Mouse (Mus musculus) midbrain, postnatal 0 days (tissue): ENCODE results near the gene Wrap53. TPM values are rescaled to one million over a fixed set of nuclear protein-coding genes. Genes with fewer than 3 reads are reported as not detected.

ENCODE experiments used
- ATAC-seq: fragments of 200-750 bp; cut with Nextera tagmentation; 2 replicates; pipeline ENCODE4 v1.8.0; 2017; ENCODE audit warnings: moderate number of reproducible peaks, mild to moderate bottlenecking, moderate TSS enrichment, moderate library complexity; ENCODE audit not compliant: low FRiP score
- DNase-seq: peaks from one replicate; pipeline ENCODE4 v3.0.0-alpha.2; 2015; ENCODE audit warnings: low spot score
- H3K27ac ChIP-seq: fragments of 300-500 bp; sonication (generic); 2 replicates; pipeline ENCODE4 v1.5.1; 2014; ENCODE audit warnings: low read depth, mild to moderate bottlenecking, low read length, mixed read lengths
- H3K27me3 ChIP-seq: fragments of 300-500 bp; sonication (generic); 2 replicates; pipeline ENCODE4 v1.6.1; 2014; ENCODE audit warnings: low read length, control low read depth, mixed read lengths; ENCODE audit not compliant: insufficient read depth
- H3K36me3 ChIP-seq: fragments of 300-500 bp; sonication (generic); 2 replicates; pipeline ENCODE4 v1.6.1; 2014; ENCODE audit warnings: low read length, control low read depth, mixed read lengths; ENCODE audit not compliant: insufficient read depth
- H3K4me1 ChIP-seq: fragments of 300-500 bp; sonication (generic); 2 replicates; pipeline ENCODE4 v1.6.1; 2014; ENCODE audit warnings: mild to moderate bottlenecking, control low read depth, antibody characterized with exemption, low read length, mixed read lengths; ENCODE audit not compliant: insufficient read depth
- H3K4me2 ChIP-seq: fragments of 300-500 bp; sonication (generic); 2 replicates; pipeline ENCODE4 v1.6.1; 2014; ENCODE audit warnings: low read depth, mild to moderate bottlenecking, low read length, mixed read lengths; ENCODE audit not compliant: poor library complexity, severe bottlenecking
- H3K4me3 ChIP-seq: fragments of 300-500 bp; sonication (generic); 2 replicates; pipeline ENCODE4 v1.5.1; 2014; ENCODE audit warnings: low read depth, mild to moderate bottlenecking, low read length, moderate library complexity
- H3K9ac ChIP-seq: fragments of 300-500 bp; sonication (generic); replicated peaks from 2 replicates; pipeline ENCODE4 v1.6.1; 2014; ENCODE audit warnings: mild to moderate bottlenecking, low read length, moderate library complexity, mixed read lengths; ENCODE audit not compliant: poor library complexity, severe bottlenecking
- H3K9me3 ChIP-seq: fragments of 300-500 bp; sonication (generic); 2 replicates; pipeline ENCODE4 v1.6.1; 2016; ENCODE audit warnings: low read length, control low read depth
- CTCF ChIP-seq: IDR thresholded peaks from 2 replicates; pipeline ENCODE4 v1.5.1; 2016; ENCODE audit warnings: antibody characterized with exemption, mild to moderate bottlenecking
- WGBS: fragments of 180-500 bp; shearing (Covaris S2); extraction: QIAGEN DNeasy Blood & Tissue Kit; methylation state at CpG from one replicate; pipeline ENCODE4 v1.1.7; 2014; 5-methylcytosine and 5-hydroxymethylcytosine counted together
- polyA plus RNA-seq: library from polyadenylated mRNA; unstranded; fragments of >200 nt; fragmentation: Nextera tagmentation; extraction: Ambion mirVana; gene quantifications from 2 replicates; pipeline ENCODE4 v1.2.1, GENCODE M21; 2015
- total RNA-seq: library from RNA; depleted of rRNA; stranded (reverse); fragments of >200 nt; gene quantifications from 2 replicates; pipeline ENCODE4 v1.2.3, GENCODE M21; 2014

Gene Wrap53
- total and polyA plus RNA-seq, 2 experiments from 2014 or later, result 14.2 to 15.7 TPM

DNA sequence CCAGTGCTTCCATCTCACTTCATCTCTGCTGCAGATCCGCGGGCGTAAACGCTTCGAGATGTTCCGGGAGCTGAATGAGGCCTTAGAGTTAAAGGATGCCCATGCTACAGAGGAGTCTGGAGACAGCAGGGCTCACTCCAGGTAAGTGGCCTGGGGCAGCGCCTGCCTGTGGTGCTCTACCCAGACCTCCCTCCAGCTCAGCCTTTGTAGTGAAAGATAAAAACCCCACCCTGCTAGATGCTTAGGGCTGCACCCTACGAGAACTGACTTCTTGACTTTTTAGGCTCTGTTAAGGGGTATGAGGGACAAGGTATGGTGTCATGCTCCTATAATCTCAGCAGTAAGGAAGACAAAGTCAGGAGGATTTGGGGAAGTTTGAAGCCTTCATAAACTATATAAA, 10.6 kb upstream of the Wrap53 start:
- DNase-seq, result no peak
- Histone ChIP-seq H3K9me3 (no peaks in the 10 kb centered on the region), H3K36me3 (peaks cover 41% of the 10 kb centered on the region), H3K27me3 (no peaks in the 10 kb centered on the region), H3K27ac (no peak overlapping the region), H3K9ac (no peak overlapping the region), H3K4me3 (no peak overlapping the region), H3K4me1 (no peaks in the 10 kb centered on the region), H3K4me2 (no peak overlapping the region)
- TF ChIP-seq CTCF, result no peak
- no peak for ATAC-seq
- 95% methylated on average over 8 of the region's 8 CpGs for whole genome bisulfite sequencing

DNA sequence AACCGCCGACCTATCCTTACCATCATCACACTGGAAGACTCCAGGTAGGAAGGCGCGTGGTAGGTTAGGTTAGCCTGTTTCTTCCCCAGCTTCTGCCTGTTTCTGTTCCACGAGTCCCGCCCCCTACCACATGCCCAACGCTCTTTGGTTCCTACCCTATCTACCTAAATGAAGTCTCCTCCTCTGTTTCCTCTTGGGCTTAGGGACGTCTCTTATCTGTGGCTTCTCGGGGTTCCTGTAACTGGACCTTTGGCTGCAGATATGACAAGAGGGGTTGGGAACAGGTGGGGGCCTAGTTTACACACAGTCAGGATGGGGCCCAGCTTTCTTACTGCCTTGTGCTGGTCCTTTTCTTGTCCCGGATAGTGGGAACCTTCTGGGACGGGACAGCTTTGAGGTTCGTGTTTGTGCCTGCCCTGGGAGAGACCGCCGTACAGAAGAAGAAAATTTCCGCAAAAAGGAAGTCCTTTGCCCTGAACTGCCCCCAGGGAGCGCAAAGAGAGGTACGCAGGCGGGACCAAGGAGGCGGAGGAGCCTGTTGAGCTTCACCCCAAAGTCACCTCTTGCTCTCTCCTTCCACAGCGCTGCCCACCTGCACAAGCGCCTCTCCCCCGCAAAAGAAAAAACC, 9.3 kb upstream of the Wrap53 start:
- ATAC-seq (no peak), DNase-seq (no peak)
- no peaks in the 10 kb centered on the region for H3K4me1 ChIP-seq
- no peak overlapping the region for H3K9ac ChIP-seq
- no peak for TF ChIP-seq CTCF
- H3K9me3 ChIP-seq, result no peaks in the 10 kb centered on the region
- no peak overlapping the region for H3K4me2 ChIP-seq
- H3K27ac ChIP-seq, result no peak overlapping the region
- H3K4me3 ChIP-seq, result no peak overlapping the region
- 96% methylated on average over 22 of the region's 22 CpGs for WGBS
- no peaks in the 10 kb centered on the region for H3K27me3 ChIP-seq
- peaks cover 37% of the 10 kb centered on the region for H3K36me3 ChIP-seq

DNA sequence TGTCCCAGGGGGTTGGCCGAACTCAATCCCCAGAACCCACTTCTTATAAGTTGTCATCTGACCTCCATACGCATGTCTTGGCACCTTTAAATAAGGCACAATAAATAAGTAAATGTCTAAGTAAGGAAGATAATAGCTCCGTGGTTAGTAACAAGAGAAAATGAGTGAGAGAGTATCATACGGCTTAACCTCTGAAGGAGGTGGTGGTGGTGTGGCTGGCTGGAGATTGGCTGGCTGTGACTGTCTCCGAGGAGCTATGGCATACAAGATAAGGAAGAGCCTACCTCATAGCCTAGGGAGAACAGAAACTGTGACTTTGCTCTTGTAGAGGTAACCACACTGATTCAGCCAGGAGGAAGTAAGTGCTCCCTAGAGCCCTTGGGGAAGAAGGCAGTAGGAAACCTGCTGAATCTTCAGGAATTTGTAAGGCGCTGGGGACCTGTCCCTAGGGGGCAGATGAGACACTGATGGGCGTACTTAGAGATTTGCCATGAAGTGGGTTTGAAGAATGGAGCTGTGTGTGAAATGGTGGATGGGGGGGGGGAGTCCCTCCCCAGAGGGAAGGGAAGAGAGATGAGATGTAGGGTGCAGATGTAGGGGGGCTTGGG, 5.8 kb upstream of the Wrap53 start:
- H3K27me3 ChIP-seq, result no peaks in the 10 kb centered on the region
- no peak overlapping the region for H3K9ac ChIP-seq
- TF ChIP-seq CTCF, result no peak
- no peak overlapping the region for H3K4me2 ChIP-seq
- H3K36me3 ChIP-seq, result peaks cover 32% of the 10 kb centered on the region
- no peaks in the 10 kb centered on the region for H3K9me3 ChIP-seq
- DNase-seq (no peak), ATAC-seq (no peak)
- 83% methylated on average over 7 of the region's 7 CpGs for WGBS
- no peak overlapping the region for H3K27ac ChIP-seq
- H3K4me1 ChIP-seq, result no peaks in the 10 kb centered on the region
- H3K4me3 ChIP-seq, result no peak overlapping the region

DNA sequence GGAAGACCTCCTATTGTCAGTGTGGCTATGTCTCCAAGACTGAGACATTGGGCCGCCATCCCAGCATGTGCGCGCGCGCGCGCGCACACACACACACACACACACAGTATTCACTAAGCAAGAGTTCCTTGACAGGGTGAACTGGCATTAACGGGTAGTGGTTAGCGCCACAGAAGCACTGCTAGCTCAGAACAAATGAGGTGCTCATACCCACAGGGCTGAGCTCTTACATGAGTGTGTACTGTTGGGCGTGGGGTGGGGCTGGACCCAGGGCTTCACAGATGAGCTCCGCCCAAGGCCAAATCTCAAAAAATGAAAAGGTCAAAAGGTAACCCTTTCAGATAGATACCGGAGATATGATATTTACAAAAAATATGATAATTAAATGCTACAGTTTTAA, 4.9 kb upstream of the Wrap53 start:
- H3K9me3 ChIP-seq, result no peaks in the 10 kb centered on the region
- no peak for TF ChIP-seq CTCF
- no peak overlapping the region for H3K4me3 ChIP-seq
- no peaks in the 10 kb centered on the region for H3K27me3 ChIP-seq
- DNase-seq (no peak), ATAC-seq (no peak)
- 97% methylated on average over 13 of the region's 13 CpGs for WGBS
- no peak overlapping the region for H3K4me2 ChIP-seq
- H3K36me3 ChIP-seq, result peaks cover 26% of the 10 kb centered on the region
- no peak overlapping the region for H3K27ac ChIP-seq
- H3K4me1 ChIP-seq, result no peaks in the 10 kb centered on the region
- H3K9ac ChIP-seq, result no peak overlapping the region

DNA sequence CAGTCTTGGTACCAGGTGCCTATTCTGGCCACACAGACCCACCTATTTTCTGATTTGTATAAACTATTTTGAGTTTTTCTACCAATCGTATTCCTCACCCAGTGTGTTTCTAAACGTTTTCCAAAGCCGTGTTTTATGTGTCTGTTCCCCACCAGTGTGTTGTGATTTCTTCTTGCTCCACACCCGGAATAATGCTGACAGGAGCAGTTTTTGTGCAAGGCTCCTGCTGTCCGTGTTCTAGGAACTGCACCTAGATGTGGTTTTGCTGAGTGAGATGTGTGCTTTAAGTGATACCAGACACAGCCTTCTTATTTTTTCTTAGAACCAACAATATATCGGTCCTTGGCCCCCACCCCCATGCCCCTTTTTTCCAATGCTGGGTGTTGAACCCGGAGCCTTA, 4.0 kb upstream of the Wrap53 start:
- Histone ChIP-seq H3K27ac (no peak overlapping the region), H3K36me3 (peaks cover 16% of the 10 kb centered on the region), H3K4me1 (no peaks in the 10 kb centered on the region), H3K9me3 (no peaks in the 10 kb centered on the region), H3K27me3 (no peaks in the 10 kb centered on the region), H3K4me3 (no peak overlapping the region), H3K9ac (no peak overlapping the region), H3K4me2 (no peak overlapping the region)
- ATAC-seq (no peak), DNase-seq (no peak)
- 85% methylated on average over 7 of the region's 7 CpGs for WGBS
- TF ChIP-seq CTCF, result no peak

DNA sequence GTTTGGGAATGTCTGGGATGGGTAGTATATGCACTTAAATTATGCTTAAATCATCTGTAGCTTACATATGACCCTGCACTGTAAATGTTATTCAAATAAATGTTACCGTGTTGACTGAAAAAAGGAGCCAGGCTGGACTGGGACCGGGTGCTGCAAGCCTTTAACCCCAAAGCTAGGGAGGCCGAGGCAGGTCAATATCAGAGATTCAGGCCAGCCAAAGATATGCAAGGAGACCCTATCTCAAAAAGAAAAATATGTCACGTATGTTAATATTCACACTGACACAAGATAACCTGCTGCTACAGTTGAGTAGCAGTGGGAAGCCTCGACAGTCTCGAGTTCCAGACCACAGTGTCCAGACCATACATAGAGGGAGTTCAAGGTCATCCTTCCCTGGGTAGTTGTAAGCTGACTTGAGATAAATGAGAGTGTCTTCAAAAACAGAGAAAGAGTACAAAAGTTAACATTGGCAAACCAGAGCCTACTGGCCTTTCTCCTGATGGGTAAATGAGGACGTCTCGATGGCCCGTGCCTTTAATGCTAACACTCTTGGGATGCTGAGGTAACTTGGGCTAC, 2.3 kb upstream of the Wrap53 start:
- 57% methylated on average over 9 of the region's 9 CpGs for WGBS
- TF ChIP-seq CTCF, result no peak
- Histone ChIP-seq H3K27me3 (no peaks in the 10 kb centered on the region), H3K27ac (0 out of 2 replicates have a peak overlapping the region, but pooled peaks have one; percentile 92), H3K4me2 (peak overlapping the region; percentile 92), H3K36me3 (0 out of 2 replicates have a peak, but pooled peaks cover 3% of the 10 kb centered on the region), H3K9ac (no peak overlapping the region; the same call in 1 of the 2 replicates), H3K4me1 (peaks cover 11% of the 10 kb centered on the region), H3K4me3 (peak overlapping the region; percentile 64), H3K9me3 (no peaks in the 10 kb centered on the region)
- no peak for ATAC-seq
- no peak for DNase-seq
